Mouse (Mus musculus): ENCODE results near the gene BC004004.
"Not testable (repeated sequence)": the region's sequence is repeated elsewhere in the genome, so short reads cannot be mapped to it uniquely, and the experiment has no call there.

Gene BC004004

GRCm38 (mm10) chr17:29348996-29349395 is 80.4 kb downstream of the BC004004 start:
- no peak for DNase-seq (ENCODE audit: low read depth)

- not testable (repeated sequence) for DNase-seq (ENCODE audit: low read depth)
Measured at GRCm38 (mm10) chr17:29351056-29351455, 82.5 kb downstream of the BC004004 start.

GRCm38 (mm10) chr17:29355461-29355840 is 86.9 kb downstream of the BC004004 start:
- DNase-seq (ENCODE audit: low read depth), result no peak

- no peak for DNase-seq (ENCODE audit: low read depth)
Measured at GRCm38 (mm10) chr17:29355841-29356478, 87.4 kb downstream of the BC004004 start.

GRCm38 (mm10) chr17:29356479-29356856 is 87.9 kb downstream of the BC004004 start:
- DNase-seq (ENCODE audit: low read depth), result peak; percentile 36

GRCm38 (mm10) chr17:29356882-29357281 is 88.3 kb downstream of the BC004004 start:
- DNase-seq (ENCODE audit: low read depth), result no peak

GRCm38 (mm10) chr17:29358928-29359327 is 90.3 kb downstream of the BC004004 start:
- no peak for DNase-seq (ENCODE audit: low read depth)

GRCm38 (mm10) chr17:29360761-29361221 is 92.2 kb downstream of the BC004004 start, which contains the start of gene Fgd2:
TSS of gene Fgd2 (plus strand) at chr17:29360914.
- DNase-seq (ENCODE audit: low read depth), result peak; percentile 51

GRCm38 (mm10) chr17:29361982-29362691 is 93.5 kb downstream of the BC004004 start:
- peak; percentile 74 for DNase-seq (ENCODE audit: low read depth)

- DNase-seq (ENCODE audit: low read depth), result no peak
Measured at GRCm38 (mm10) chr17:29363109-29363508, 94.5 kb downstream of the BC004004 start.
